Mouse (Mus musculus): ENCODE data around the gene Trmo. TPM values are rescaled to one million over a fixed set of nuclear protein-coding genes. Genes with fewer than 3 reads are reported as not detected.

The Trmo gene
- polyA plus RNA-seq, 1 experiment from 2014 or later = 9.4 TPM

Other genes with a start within 250 kb of the Trmo start
- 30.7 and 37.2 TPM in 2 replicates for gene Xpa, start 193.1 kb downstream of the Trmo start, polyA plus RNA-seq (2015; fragmentation: Nextera tagmentation; extraction: Ambion mirVana)
- gene Foxe1, start 45.8 kb downstream of the Trmo start, polyA plus RNA-seq (2015; fragmentation: Nextera tagmentation; extraction: Ambion mirVana) = not detected in 2 replicates
- gene Hemgn, start 24.1 kb upstream of the Trmo start, polyA plus RNA-seq (2015; fragmentation: Nextera tagmentation; extraction: Ambion mirVana) = 0.14 and 0.59 TPM in 2 replicates
- gene Anp32b, start 61.5 kb upstream of the Trmo start, polyA plus RNA-seq (2015; fragmentation: Nextera tagmentation; extraction: Ambion mirVana) = 72.3 and 74.4 TPM in 2 replicates
- gene Nans, start 99.8 kb upstream of the Trmo start, polyA plus RNA-seq (2015; fragmentation: Nextera tagmentation; extraction: Ambion mirVana) = 69.8 and 76.2 TPM in 2 replicates
- gene Trim14, start 146.7 kb upstream of the Trmo start, polyA plus RNA-seq (2015; fragmentation: Nextera tagmentation; extraction: Ambion mirVana) = 0.82 and 1.1 TPM in 2 replicates
- gene Coro2a, start 212.8 kb upstream of the Trmo start, polyA plus RNA-seq (2015; fragmentation: Nextera tagmentation; extraction: Ambion mirVana) = 6.8 and 8.1 TPM in 2 replicates